Mouse (Mus musculus) bone marrow, adult 2 months (tissue): ENCODE measurements around the gene Vegfb. TPM values are rescaled to one million over a fixed set of nuclear protein-coding genes. Genes with fewer than 3 reads are reported as not detected.

ENCODE experiments used
- H3K27ac ChIP-seq: fragments of 200-500 bp; 2 replicates; pipeline ENCODE4 v1.5.1; 2012; ENCODE audit warnings: low read depth, mild to moderate bottlenecking, control low read depth, inconsistent platforms, low read length; ENCODE audit not compliant: control insufficient read depth, poor library complexity, insufficient read depth
- H3K4me1 ChIP-seq: fragments of 200-500 bp; 2 replicates; pipeline ENCODE4 v1.6.1; 2011; ENCODE audit warnings: low read length; ENCODE audit not compliant: control insufficient read depth, insufficient read depth
- H3K4me3 ChIP-seq: fragments of 200-500 bp; replicated peaks from 2 replicates; pipeline ENCODE3; 2011; ENCODE audit warnings: mild to moderate bottlenecking, low read depth, low read length, control low read depth; ENCODE audit not compliant: control insufficient read depth
- CTCF ChIP-seq: fragments of 200-500 bp; IDR thresholded peaks from 2 replicates; pipeline ENCODE4 v1.5.1; 2011; ENCODE audit warnings: low read length, control low read depth; ENCODE audit not compliant: control insufficient read depth, insufficient read depth
- POLR2A ChIP-seq: fragments of 200-500 bp; IDR thresholded peaks from 2 replicates; pipeline ENCODE4 v1.6.1; 2011; ENCODE audit warnings: low read depth, mild to moderate bottlenecking, control low read depth, low read length, borderline replicate concordance; ENCODE audit not compliant: control insufficient read depth
- WGBS: fragments of 180-500 bp; shearing (Covaris S2); methylation state at CpG from one replicate; pipeline ENCODE4 v1.1.7; 2018; 5-methylcytosine and 5-hydroxymethylcytosine counted together
- polyA plus RNA-seq: library from polyadenylated mRNA; stranded (reverse); fragments of >200 nt; gene quantifications from 2 replicates; pipeline ENCODE4 v1.2.4, GENCODE M21; 2011; ENCODE audit warnings: low replicate concordance; ENCODE audit not compliant: missing spikeins, insufficient read depth, insufficient read length

Gene Vegfb
- polyA plus RNA-seq, 1 experiment = 14.0 TPM

DNA sequence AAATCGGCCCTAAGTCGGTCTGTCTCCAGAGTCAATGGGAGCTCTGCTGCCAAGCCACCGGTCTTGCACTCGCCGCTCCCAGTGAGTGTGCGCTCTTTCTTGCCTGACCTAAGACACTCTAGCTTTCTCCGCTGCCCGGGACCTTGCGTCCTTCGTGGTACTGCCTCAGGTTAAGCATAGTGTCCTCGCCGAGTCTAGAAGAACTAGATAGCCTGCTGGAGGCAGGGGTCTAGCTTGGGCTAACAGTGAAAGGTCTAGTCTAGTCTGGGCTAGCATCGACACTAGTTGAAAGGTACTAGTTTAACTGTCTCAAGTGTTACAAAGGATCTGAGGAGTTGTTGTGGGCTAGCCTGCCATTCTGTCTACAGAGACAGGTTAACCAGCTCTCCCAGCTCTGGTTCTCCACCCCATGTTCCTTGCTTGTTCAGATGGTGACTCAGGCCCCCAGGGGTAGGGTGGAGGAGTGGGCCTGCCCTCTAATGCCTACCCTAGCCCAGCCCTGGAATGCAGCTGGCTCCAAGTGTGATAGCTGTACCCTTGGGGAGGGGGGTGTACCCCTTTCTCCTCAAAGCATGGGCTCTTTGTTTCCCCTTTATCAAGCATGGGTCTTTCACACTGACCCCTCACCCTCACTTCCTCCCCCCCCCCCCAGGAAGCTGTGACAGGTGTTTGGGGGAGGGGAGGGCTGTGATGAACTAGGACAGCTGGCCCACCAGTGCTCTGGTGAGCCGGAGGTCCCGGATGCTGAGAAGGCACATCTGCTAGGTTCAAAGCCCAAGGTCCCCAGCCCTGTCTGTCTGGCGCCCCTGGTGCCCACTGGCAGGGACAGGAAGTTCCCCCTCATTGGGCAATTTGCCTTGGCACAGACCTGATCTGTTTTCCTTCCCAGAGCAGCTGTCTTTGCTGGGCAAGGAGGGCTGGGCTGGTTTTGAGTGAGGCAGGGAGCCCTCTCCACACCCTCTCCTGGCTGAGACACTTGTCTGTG lies 11.6 kb downstream of the Vegfb start, which contains the start of gene Plcb3:
TSS of gene Plcb3 (minus strand) at position 934 of the 985 bp plus-strand sequence.
- TF ChIP-seq CTCF (peak; percentile 52; the same call in 1 of the 2 replicates), POLR2A (peak; percentile 28; the same call in 1 of the 2 replicates)
- Histone ChIP-seq H3K4me3 (peak within 1 kb of the TSS; percentile 67), H3K27ac (peak within 1 kb of the TSS; percentile 66), H3K4me1 (peaks cover 3% of the 10 kb centered on the region; the same call in 1 of the 2 replicates)
- under 1% methylated on average over 16 of the region's 16 CpGs for WGBS

DNA sequence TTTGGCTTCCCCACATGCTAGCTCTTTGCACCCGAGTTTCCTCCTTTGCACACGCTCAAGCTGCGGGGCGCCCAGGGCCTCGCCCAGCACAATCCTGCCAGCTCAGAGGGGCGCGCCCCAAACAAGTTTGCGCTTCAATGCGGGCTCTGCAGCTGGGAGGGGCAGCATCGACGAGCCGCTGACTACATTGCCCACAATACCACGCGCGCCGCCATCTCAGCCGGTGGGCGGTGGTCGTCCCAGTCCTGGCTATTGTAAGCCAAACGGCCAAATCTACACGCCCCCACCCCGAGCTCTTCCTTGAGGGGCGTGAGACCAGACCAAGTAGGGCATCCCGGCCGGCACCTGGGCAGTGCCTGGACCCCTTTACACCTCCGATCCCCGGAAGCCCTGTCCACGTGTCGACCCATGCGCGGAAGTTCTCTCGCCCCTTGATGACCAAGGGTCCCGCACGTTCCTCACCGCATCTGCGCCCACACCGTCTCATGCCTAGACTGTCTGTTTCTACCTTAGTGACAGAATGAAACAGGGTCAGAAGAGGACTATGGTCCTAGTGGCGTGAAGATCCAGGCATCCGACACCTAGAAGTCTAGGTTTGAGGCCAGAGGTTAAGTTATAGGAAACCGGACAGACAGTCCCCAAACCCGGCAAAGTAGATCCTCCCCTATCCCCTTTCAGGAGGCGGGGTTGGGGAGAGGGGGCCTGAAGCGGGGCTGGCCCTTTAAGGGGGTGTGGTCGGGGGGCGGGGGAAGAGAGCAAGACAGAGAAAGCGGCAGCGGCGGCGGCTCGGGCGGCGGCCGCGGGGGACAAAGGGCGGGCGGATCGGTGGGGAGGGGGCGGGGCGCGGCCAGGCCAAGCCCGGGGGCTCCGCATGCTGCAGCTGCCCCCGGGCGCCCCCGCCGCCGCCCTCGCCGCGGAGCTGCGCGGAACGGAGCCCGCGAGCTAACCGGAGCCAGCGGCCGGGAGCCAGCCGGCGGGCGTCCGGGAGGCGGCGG lies 12.9 kb downstream of the Vegfb start, which contains the start of gene Ppp1r14b:
TSS of gene Ppp1r14b (plus strand) at position 758 of the 995 bp plus-strand sequence.
- 2% methylated on average over 77 of the region's 84 CpGs for WGBS
- Histone ChIP-seq H3K4me3 (peak within 1 kb of the TSS; percentile 87), H3K27ac (peak within 1 kb of the TSS; percentile 66), H3K4me1 (peaks cover 4% of the 10 kb centered on the region; the same call in 1 of the 2 replicates)
- TF ChIP-seq CTCF (no peak), POLR2A (no peak)

- Histone ChIP-seq H3K4me1 (peaks cover 4% of the 10 kb centered on the region; the same call in 1 of the 2 replicates), H3K27ac (no peak overlapping the region), H3K4me3 (no peak overlapping the region)
- WGBS = 23% methylated on average over 12 of the region's 12 CpGs
- no peak for TF ChIP-seq POLR2A
- TF ChIP-seq CTCF = no peak
Measured at GRCm38 (mm10) chr19:6973581-6974190, 13.8 kb downstream of the Vegfb start.

- no peak overlapping the region for H3K4me3 ChIP-seq
- no peak for TF ChIP-seq POLR2A
- no peak for TF ChIP-seq CTCF
- H3K27ac ChIP-seq = no peak overlapping the region
- H3K4me1 ChIP-seq = peaks cover 4% of the 10 kb centered on the region; the same call in 1 of the 2 replicates
- WGBS = 82% methylated on average over 13 of the region's 13 CpGs
Measured at GRCm38 (mm10) chr19:6972247-6972917, 15.1 kb downstream of the Vegfb start.

DNA sequence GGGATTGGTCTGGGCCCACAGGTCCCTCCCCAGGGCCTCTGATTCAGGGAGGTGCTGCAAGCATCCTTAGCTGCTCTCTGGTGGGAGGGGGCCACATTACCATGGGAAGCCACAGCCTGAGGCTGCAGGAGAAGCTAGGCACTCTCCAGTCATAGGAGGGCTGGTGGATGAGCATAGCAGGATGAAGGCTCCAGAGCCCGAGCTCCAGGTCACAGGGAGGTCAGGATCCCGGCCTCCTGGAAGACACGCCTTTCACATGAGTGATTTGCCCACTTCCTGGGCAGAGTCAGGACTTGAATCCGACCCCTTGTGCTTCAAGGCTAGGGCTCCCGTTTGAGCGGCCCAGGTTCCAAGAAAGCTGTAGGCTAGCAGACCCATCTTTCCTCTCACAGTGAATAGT lies 15.8 kb downstream of the Vegfb start:
- TF ChIP-seq POLR2A (no peak), CTCF (no peak)
- WGBS = 74% methylated on average over 6 of the region's 6 CpGs
- Histone ChIP-seq H3K4me1 (peaks cover 4% of the 10 kb centered on the region; the same call in 1 of the 2 replicates), H3K4me3 (no peak overlapping the region), H3K27ac (no peak overlapping the region)

DNA sequence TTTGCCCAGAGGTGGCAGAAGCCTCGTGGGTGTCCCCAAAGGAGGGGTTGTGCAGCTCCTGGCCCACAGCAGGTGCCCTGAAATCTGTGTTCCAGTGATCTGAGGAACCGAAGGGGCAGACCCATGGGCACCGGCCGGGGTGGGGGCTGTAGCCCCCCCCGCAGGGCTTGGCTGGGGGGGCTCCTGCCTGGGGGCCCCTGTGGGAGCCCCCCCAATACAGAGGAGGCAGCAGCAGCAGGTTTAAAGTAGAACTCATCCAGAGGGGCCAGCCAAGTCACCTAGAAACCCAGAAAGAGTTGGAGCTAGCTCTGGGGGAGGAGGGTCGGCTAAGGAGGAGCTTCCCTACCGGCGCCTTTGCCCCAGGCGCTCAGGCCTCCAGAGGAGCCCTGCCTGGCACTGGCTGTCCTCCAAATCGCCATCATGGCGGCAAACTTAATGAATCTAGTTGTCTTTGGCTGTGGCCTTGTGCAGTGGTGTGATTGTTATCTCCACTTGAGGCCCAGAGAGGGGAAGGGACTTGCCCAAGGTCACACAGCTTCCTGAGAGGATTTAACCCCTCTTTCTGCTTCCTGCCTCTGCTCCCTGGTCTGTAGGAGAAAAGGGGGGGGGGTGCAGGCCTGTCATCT lies 16.9 kb downstream of the Vegfb start:
- TF ChIP-seq CTCF = no peak
- no peak for TF ChIP-seq POLR2A
- 26% methylated on average over 11 of the region's 11 CpGs for WGBS
- Histone ChIP-seq H3K4me1 (peaks cover 1% of the 10 kb centered on the region; the same call in 1 of the 2 replicates), H3K27ac (no peak overlapping the region), H3K4me3 (no peak overlapping the region)
